Mouse (Mus musculus) ES-CJ7 (cell line): ENCODE data around the gene Wdr89.

Experiments
- DNase-seq: peaks from one replicate; pipeline ENCODE4 v3.0.0; 2011; ENCODE audit warnings: low read depth, low spot score

Wdr89 gene

GRCm38 (mm10) chr12:75668916-75669257, 450 bp downstream of the Wdr89 start:
- DNase-seq: peak; percentile 51

- DNase-seq: no peak
These were observed 1.1 kb downstream of the Wdr89 start for GRCm38 (mm10) chr12:75668221-75668620.

GRCm38 (mm10) chr12:75666939-75667338, 2.4 kb downstream of the Wdr89 start:
- no peak for DNase-seq

- peak; percentile 38 for DNase-seq
These were observed 4.9 kb downstream of the Wdr89 start for GRCm38 (mm10) chr12:75664516-75664810.

- peak; percentile 22 for DNase-seq
These were observed 5.5 kb downstream of the Wdr89 start for GRCm38 (mm10) chr12:75663646-75664515.

- no peak for DNase-seq
These were observed 7.0 kb downstream of the Wdr89 start for GRCm38 (mm10) chr12:75662376-75662775.

- no peak for DNase-seq
These were observed 10.9 kb downstream of the Wdr89 start for GRCm38 (mm10) chr12:75658403-75658802.

GRCm38 (mm10) chr12:75656580-75656979, 12.8 kb downstream of the Wdr89 start:
- DNase-seq: peak; percentile 33

GRCm38 (mm10) chr12:75654247-75654801, 15.0 kb downstream of the Wdr89 start:
- DNase-seq: no peak

GRCm38 (mm10) chr12:75649706-75650093, 19.6 kb downstream of the Wdr89 start:
- no peak for DNase-seq

- no peak for DNase-seq
These were observed 20.2 kb downstream of the Wdr89 start for GRCm38 (mm10) chr12:75649058-75649705.

- peak; percentile 53 for DNase-seq
These were observed 21.1 kb downstream of the Wdr89 start for GRCm38 (mm10) chr12:75648281-75648680.

GRCm38 (mm10) chr12:75647663-75648062, 21.7 kb downstream of the Wdr89 start:
- DNase-seq: no peak

GRCm38 (mm10) chr12:75645780-75646179, 23.6 kb downstream of the Wdr89 start:
- DNase-seq: no peak

GRCm38 (mm10) chr12:75641726-75642125, 27.6 kb downstream of the Wdr89 start:
- peak; percentile 38 for DNase-seq

- no peak for DNase-seq
These were observed 31.0 kb downstream of the Wdr89 start for GRCm38 (mm10) chr12:75638345-75638744.

GRCm38 (mm10) chr12:75637103-75637502, 32.2 kb downstream of the Wdr89 start:
- no peak for DNase-seq

GRCm38 (mm10) chr12:75635771-75636430, 33.4 kb downstream of the Wdr89 start:
- no peak for DNase-seq

GRCm38 (mm10) chr12:75629618-75630017, 39.7 kb downstream of the Wdr89 start:
- DNase-seq: peak; percentile 72

GRCm38 (mm10) chr12:75623292-75623691, 46.0 kb downstream of the Wdr89 start:
- DNase-seq: no peak

GRCm38 (mm10) chr12:75622835-75623234, 46.5 kb downstream of the Wdr89 start:
- no peak for DNase-seq

- peak; percentile 65 for DNase-seq
These were observed 52.5 kb downstream of the Wdr89 start for GRCm38 (mm10) chr12:75616841-75617240.
